Mouse (Mus musculus) forebrain, embryonic 16.5 days (tissue): ENCODE measurements around the gene Klhl6. TPM values are rescaled to one million over a fixed set of nuclear protein-coding genes. Genes with fewer than 3 reads are reported as not detected.

Experiments
- ATAC-seq: fragments of 200-750 bp; cut with Nextera tagmentation; 2 replicates; pipeline ENCODE4 v1.8.0; 2017; ENCODE audit warnings: mild to moderate bottlenecking, moderate library complexity
- H3K27ac ChIP-seq: fragments of 300-500 bp; sonication (generic); 2 replicates; pipeline ENCODE4 v1.5.1; 2014; ENCODE audit warnings: low read length, control low read depth
- H3K27me3 ChIP-seq: fragments of 300-500 bp; sonication (generic); replicated peaks from 2 replicates; pipeline ENCODE4 v1.6.1; 2014; ENCODE audit warnings: low read length; ENCODE audit not compliant: control insufficient read depth, insufficient read depth
- H3K36me3 ChIP-seq: fragments of 300-500 bp; sonication (generic); 2 replicates; pipeline ENCODE4 v1.6.1; 2014; ENCODE audit not compliant: control insufficient read depth, insufficient read depth
- H3K4me1 ChIP-seq: fragments of 300-500 bp; sonication (generic); replicated peaks from 2 replicates; pipeline ENCODE4 v1.6.1; 2014; ENCODE audit warnings: low read length; ENCODE audit not compliant: control insufficient read depth, insufficient read depth
- H3K4me2 ChIP-seq: fragments of 300-500 bp; sonication (generic); 2 replicates; pipeline ENCODE4 v1.6.1; 2014; ENCODE audit warnings: mild to moderate bottlenecking, low read length, control low read depth
- H3K4me3 ChIP-seq: fragments of 300-500 bp; sonication (generic); replicated peaks from 2 replicates; pipeline ENCODE4 v1.5.1; 2014; ENCODE audit warnings: mild to moderate bottlenecking, low read length, control low read depth
- H3K9ac ChIP-seq: fragments of 300-500 bp; sonication (generic); replicated peaks from 2 replicates; pipeline ENCODE4 v1.6.1; 2014; ENCODE audit warnings: low read depth, low read length, control low read depth
- H3K9me3 ChIP-seq: fragments of 300-500 bp; sonication (generic); 2 replicates; pipeline ENCODE4 v1.6.1; 2016; ENCODE audit warnings: low read length; ENCODE audit not compliant: control insufficient read depth
- WGBS: fragments of 180-500 bp; shearing (Covaris S2); extraction: QIAGEN DNeasy Blood & Tissue Kit; methylation state at CpG from one replicate; pipeline ENCODE4 v1.1.7; 2014; 5-methylcytosine and 5-hydroxymethylcytosine counted together
- polyA plus RNA-seq: library from polyadenylated mRNA; unstranded; fragments of >200 nt; fragmentation: Nextera tagmentation; extraction: Ambion mirVana; gene quantifications from 2 replicates; pipeline ENCODE4 v1.2.1, GENCODE M21; 2015

The Klhl6 gene
- polyA plus RNA-seq, 1 experiment from 2014 or later, result 3.8 TPM

DNA sequence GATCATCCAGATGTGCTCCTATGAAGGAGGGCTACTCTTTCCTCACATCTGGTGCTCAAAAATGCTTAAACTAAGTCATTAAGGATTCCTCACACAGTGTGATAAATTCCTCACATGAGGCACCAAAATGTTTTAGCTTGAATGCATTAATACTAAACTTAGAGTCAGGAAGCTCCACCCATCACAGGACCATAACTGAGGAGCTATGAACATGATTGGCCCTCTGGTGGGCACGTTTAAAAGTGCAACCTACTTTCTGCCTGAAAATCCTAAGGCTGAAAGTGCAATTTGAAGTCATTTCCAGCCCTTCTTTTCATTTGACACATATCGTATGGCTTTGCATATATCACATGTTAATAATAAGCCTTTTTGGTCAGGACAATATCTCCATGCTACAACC, 75.7 kb downstream of the Klhl6 start:
- no peaks in the 10 kb centered on the region for H3K36me3 ChIP-seq
- no peaks in the 10 kb centered on the region for H3K27me3 ChIP-seq
- H3K4me1 ChIP-seq, result no peaks in the 10 kb centered on the region
- no peak overlapping the region for H3K4me3 ChIP-seq
- WGBS, result 38% methylated on average over 2 of the region's 2 CpGs
- no peak overlapping the region for H3K4me2 ChIP-seq
- H3K27ac ChIP-seq, result no peak overlapping the region
- no peak overlapping the region for H3K9ac ChIP-seq
- H3K9me3 ChIP-seq, result no peaks in the 10 kb centered on the region
- no peak for ATAC-seq

DNA sequence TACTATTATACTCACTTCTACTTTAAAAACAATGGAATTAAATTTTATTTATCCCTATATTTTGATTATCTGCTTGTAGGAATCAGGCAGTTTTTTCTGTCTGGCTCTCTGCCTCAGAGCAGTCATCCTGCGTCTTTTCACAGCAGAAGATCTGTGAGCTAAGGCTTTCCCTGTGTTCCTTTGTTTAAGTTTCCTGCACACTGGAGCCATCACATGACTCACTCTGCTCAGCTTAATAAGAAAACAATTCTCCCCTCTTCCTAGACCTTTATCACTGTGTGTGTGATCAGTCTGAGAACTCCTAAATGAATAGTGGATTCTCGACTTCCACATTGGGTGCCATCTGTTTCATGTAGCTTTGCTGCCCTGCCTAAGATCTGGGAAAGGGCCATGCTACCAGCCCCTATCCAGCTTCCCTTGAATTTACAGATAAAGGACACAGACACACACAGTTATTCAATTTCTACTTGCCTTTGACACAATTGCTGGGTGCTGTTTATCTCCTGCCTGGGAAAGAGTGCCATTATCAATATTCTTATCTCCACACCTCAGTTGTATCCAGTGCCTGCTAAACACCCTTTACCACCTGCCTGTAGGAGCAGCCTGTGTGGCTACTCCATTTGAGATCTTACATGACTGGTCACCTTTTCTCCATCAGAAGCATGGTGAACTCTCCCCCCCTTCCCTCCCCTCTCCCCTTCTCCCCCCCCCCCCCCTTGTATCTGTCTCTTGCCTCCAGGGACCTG, 77.9 kb downstream of the Klhl6 start:
- no peaks in the 10 kb centered on the region for H3K9me3 ChIP-seq
- no peaks in the 10 kb centered on the region for H3K4me1 ChIP-seq
- no peak overlapping the region for H3K9ac ChIP-seq
- ATAC-seq, result no peak
- H3K4me2 ChIP-seq, result no peak overlapping the region
- no peak overlapping the region for H3K4me3 ChIP-seq
- H3K27ac ChIP-seq, result no peak overlapping the region
- WGBS, result 39% methylated on average over 2 of the region's 2 CpGs
- no peaks in the 10 kb centered on the region for H3K36me3 ChIP-seq
- H3K27me3 ChIP-seq, result no peaks in the 10 kb centered on the region

DNA sequence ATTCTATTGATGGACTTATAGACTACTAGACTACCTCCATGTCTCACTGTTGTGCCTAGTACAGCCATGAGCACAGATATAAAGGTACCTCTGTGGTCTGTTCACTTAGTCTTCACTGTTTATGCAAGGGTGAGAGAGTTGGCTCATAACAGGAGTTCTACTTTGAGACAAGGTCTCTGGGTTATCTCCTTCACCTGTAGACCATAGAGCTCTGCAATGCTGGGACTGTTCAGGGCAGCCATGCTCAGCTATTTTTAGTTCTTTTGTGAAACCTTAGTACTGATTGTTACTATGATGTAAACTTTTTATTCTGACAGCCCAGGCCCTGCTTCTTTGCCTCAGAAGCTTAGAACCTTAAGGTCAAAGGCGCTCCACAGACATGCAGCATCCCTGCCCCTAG, 79.0 kb downstream of the Klhl6 start:
- ATAC-seq, result no peak
- H3K4me2 ChIP-seq, result no peak overlapping the region
- H3K9me3 ChIP-seq, result no peaks in the 10 kb centered on the region
- no peak overlapping the region for H3K9ac ChIP-seq
- 93% methylated on average over 1 of the region's 1 CpGs for WGBS
- H3K36me3 ChIP-seq, result no peaks in the 10 kb centered on the region
- no peak overlapping the region for H3K4me3 ChIP-seq
- no peak overlapping the region for H3K27ac ChIP-seq
- no peaks in the 10 kb centered on the region for H3K27me3 ChIP-seq
- H3K4me1 ChIP-seq, result no peaks in the 10 kb centered on the region

Other genes with a start within 250 kb of the Klhl6 start
- 50.9 and 55.5 TPM in 2 replicates for gene B3gnt5, start 222.8 kb downstream of the Klhl6 start, polyA plus RNA-seq
- gene Klhl24, start 114.5 kb upstream of the Klhl6 start, polyA plus RNA-seq, result 69.5 and 81.2 TPM in 2 replicates
- gene Yeats2, start 158.0 kb upstream of the Klhl6 start, polyA plus RNA-seq, result 25.6 and 28.9 TPM in 2 replicates